Mouse (Mus musculus) bone marrow, adult 2 months (tissue): ENCODE data around the gene Gsk3a.

Source experiments
- CTCF ChIP-seq: fragments of 200-500 bp; IDR thresholded peaks from 2 replicates; pipeline ENCODE4 v1.5.1; 2011; ENCODE audit warnings: low read length, control low read depth; ENCODE audit not compliant: control insufficient read depth, insufficient read depth
- POLR2A ChIP-seq: fragments of 200-500 bp; IDR thresholded peaks from 2 replicates; pipeline ENCODE4 v1.6.1; 2011; ENCODE audit warnings: low read depth, mild to moderate bottlenecking, control low read depth, low read length, borderline replicate concordance; ENCODE audit not compliant: control insufficient read depth

DNA sequence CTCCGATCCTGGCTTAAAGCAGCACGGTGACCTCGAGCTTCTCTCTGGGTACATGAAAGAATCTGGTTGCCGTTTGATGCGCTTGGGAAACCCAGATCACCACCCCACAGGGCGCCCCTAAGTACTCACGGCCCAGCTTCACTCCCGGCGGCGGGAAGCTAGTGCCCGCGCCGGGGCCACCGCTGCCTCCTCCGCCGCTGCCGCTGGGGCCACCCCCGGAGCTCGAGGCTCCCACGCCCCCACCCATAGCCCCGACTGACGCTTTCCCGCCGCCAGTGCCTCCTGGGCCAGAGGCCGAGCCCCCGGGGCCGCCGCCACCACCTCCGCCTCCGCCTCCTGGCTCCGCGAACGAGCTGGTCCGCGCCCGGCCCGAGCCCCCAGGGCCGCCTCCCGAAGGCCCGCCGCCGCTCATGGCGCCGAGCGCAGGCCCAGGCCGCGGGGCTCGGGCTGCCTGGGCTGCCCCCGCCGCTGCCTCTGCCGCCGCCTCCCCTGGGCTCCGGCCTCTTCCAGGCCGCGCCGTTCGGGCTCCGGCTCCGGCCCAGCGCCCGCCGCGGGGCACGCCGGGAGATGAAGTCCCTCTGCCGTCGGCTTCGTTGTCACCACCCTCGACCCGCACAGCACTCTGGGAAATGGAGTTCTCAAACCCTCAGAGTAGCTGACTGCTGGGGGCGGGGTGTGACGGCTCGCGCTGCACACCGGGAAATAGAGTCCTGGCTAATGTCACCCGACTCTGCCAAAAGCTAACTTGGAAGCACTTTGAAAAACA lies at the start of gene Gsk3a:
- no peak for TF ChIP-seq CTCF
- peak; percentile 63; the same call in 1 of the 2 replicates for TF ChIP-seq POLR2A
